Comparison of ENCODE assay signal across 7 mouse cellular contexts in the genomic region with DNA sequence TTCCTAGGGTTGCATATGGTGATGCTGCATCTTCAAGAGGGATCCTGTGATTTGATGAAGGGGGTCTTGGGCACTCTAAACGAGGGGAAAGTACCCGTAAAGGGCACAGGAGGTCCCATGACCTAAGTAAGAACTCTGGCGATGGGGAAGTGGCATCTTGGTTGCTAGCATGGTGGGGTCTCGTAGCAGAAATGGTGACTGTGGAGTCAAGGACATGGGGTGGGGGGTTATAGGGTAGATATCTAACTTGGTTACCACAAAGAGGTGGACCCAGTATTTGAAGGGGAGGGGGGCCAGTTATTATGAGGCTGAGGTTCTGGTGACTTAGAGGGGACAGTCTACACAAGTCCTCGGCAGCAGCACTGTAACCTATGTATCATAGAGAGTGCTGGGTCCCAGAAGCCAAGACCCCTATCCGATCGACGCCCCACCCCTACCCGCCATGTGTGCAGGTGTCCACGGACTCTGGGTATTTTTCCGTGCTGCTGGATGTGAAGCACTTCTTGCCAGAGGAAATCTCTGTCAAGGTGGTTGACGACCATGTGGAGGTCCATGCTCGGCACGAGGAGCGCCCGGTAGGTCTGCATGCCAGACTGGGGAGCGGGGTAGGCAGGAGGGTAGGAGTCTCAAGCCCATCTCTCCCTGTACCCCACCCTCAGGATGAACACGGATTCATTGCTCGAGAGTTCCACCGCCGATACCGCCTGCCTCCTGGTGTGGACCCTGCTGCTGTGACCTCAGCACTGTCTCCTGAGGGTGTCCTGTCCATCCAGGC. TPM values are rescaled to one million over a fixed set of nuclear protein-coding genes. Genes with fewer than 3 reads are reported as not detected.
DNase-seq lines count a peak whose midpoint lies in the region; ATAC-seq and TF ChIP-seq lines count a peak whose summit lies in the region.

No protein-coding gene starts in this region.

- H3K36me3 ChIP-seq in megakaryocyte, embryonic 14.5 days (replicated peaks; ENCODE audit: low read length) = peaks cover 57% of the 10 kb centered on the region
- H3K36me3 ChIP-seq in forebrain, postnatal 0 days (ENCODE audit: insufficient read depth) = peaks cover 32% of the 10 kb centered on the region
- peaks cover 21% of the 10 kb centered on the region for H3K36me3 ChIP-seq in liver, embryonic 11.5 days (ENCODE audit: control insufficient read depth, insufficient read depth, low read length)

- peaks cover 67% of the 10 kb centered on the region for H3K4me1 ChIP-seq in megakaryocyte, embryonic 14.5 days
- peaks cover 19% of the 10 kb centered on the region; the same call in 1 of the 2 replicates for H3K4me1 ChIP-seq in forebrain, postnatal 0 days (ENCODE audit: insufficient read depth)
- peaks cover 21% of the 10 kb centered on the region for H3K4me1 ChIP-seq in liver, embryonic 11.5 days (replicated peaks; ENCODE audit: control insufficient read depth, insufficient read depth, low read length)

- H3K9ac ChIP-seq in forebrain, postnatal 0 days = peak overlapping the region; percentile 44; the same call in 1 of the 2 replicates
- H3K9ac ChIP-seq in liver, embryonic 11.5 days (ENCODE audit: low read depth, low read length) = peak overlapping the region; percentile 82

- no peak overlapping the region for H3K27ac ChIP-seq in forebrain, postnatal 0 days (ENCODE audit: low read depth, low read length)
- H3K27ac ChIP-seq in liver, embryonic 11.5 days (ENCODE audit: low read depth, low read length) = no peak overlapping the region

- H3K9me3 ChIP-seq in megakaryocyte, embryonic 14.5 days = no peaks in the 10 kb centered on the region
- no peaks in the 10 kb centered on the region for H3K9me3 ChIP-seq in forebrain, postnatal 0 days (ENCODE audit: low read length)
- no peaks in the 10 kb centered on the region for H3K9me3 ChIP-seq in liver, embryonic 11.5 days (ENCODE audit: control insufficient read depth, low read length)

- H3K4me3 ChIP-seq in megakaryocyte, embryonic 14.5 days (replicated peaks) = peak overlapping the region; percentile 94
- no peak overlapping the region for H3K4me3 ChIP-seq in forebrain, postnatal 0 days (ENCODE audit: low read depth, low read length)
- H3K4me3 ChIP-seq in liver, embryonic 11.5 days (ENCODE audit: low read depth, low read length) = peak overlapping the region; percentile 67

- no peaks in the 10 kb centered on the region for H3K27me3 ChIP-seq in megakaryocyte, embryonic 14.5 days (replicated peaks)
- H3K27me3 ChIP-seq in forebrain, postnatal 0 days (ENCODE audit: insufficient read depth, low read length) = no peaks in the 10 kb centered on the region
- no peaks in the 10 kb centered on the region for H3K27me3 ChIP-seq in liver, embryonic 11.5 days (replicated peaks; ENCODE audit: control insufficient read depth, insufficient read depth, low read length)

- peak overlapping the region; percentile 75 for H3K4me2 ChIP-seq in forebrain, postnatal 0 days (ENCODE audit: low read depth)
- peak overlapping the region; percentile 98 for H3K4me2 ChIP-seq in liver, embryonic 11.5 days

- ATAC-seq in megakaryocyte, adult 5-6 weeks (ENCODE audit: poor library complexity, severe bottlenecking) = no peak
- ATAC-seq in forebrain, postnatal 0 days = no peak
- no peak for ATAC-seq in liver, embryonic 11.5 days (replicated peaks; ENCODE audit: low FRiP score)

- no peak for DNase-seq in forebrain, postnatal 0 days
- no peak for DNase-seq in liver, embryonic 11.5 days (ENCODE audit: low spot score)
- no peak for DNase-seq in right cerebral cortex, adult 2 months (ENCODE audit: low spot score in 2 of 2)
- no peak for DNase-seq in MN1 (ENCODE audit: low spot score)
- no peak for DNase-seq in retina, postnatal 1 day

- TF ChIP-seq CTCF in forebrain, postnatal 0 days (IDR thresholded peaks at IDR 0.05; ENCODE audit: low read depth) = no peak

- 87% methylated on average over 22 of the region's 22 CpGs for WGBS in forebrain, postnatal 0 days
- WGBS in liver, embryonic 11.5 days = 84% methylated on average over 22 of the region's 22 CpGs

RNA-seq across cellular contexts. Expression of gene Proser3, which starts 1.9 kb away (rescaled TPM):
- polyA plus RNA-seq in megakaryocyte, embryonic 14.5 days (2012; ENCODE audit: insufficient read depth, low replicate concordance) = 11.6 and 51.8 TPM in 2 replicates
- 3.6 and 6.6 TPM in 2 replicates for total RNA-seq in megakaryocyte, adult 5-6 weeks (2015)
- 2.4 and 2.6 TPM in 2 replicates for total RNA-seq in megakaryocyte, adult 5-6 weeks (2017)
- total RNA-seq in forebrain, postnatal 0 days (2014; rRNA removed) = 9.0 and 14.8 TPM in 2 replicates
- polyA plus RNA-seq in forebrain, postnatal 0 days (2015; fragmentation: Nextera tagmentation; extraction: Ambion mirVana) = 2.2 and 3.8 TPM in 2 replicates
- 10.7 and 13.0 TPM in 2 replicates for polyA plus RNA-seq in liver, embryonic 11.5 days (2014; fragmentation: Nextera tagmentation; extraction: Ambion mirVana)

RNA-seq across cellular contexts. Expression of gene Hspb6, which starts 2.0 kb away (rescaled TPM):
- 6.0 and 17.2 TPM in 2 replicates for polyA plus RNA-seq in megakaryocyte, embryonic 14.5 days (2012; ENCODE audit: insufficient read depth, low replicate concordance)
- total RNA-seq in megakaryocyte, adult 5-6 weeks (2015) = 10.7 and 11.0 TPM in 2 replicates
- 3.8 and 5.2 TPM in 2 replicates for total RNA-seq in megakaryocyte, adult 5-6 weeks (2017)
- 2.9 and 4.1 TPM in 2 replicates for total RNA-seq in forebrain, postnatal 0 days (2014; rRNA removed)
- 12.7 and 14.0 TPM in 2 replicates for polyA plus RNA-seq in forebrain, postnatal 0 days (2015; fragmentation: Nextera tagmentation; extraction: Ambion mirVana)
- 3.9 and 5.4 TPM in 2 replicates for polyA plus RNA-seq in liver, embryonic 11.5 days (2014; fragmentation: Nextera tagmentation; extraction: Ambion mirVana)

RNA-seq across cellular contexts. Expression of gene Lin37, which starts 5.6 kb away (rescaled TPM):
- 49.3 and 62.3 TPM in 2 replicates for polyA plus RNA-seq in megakaryocyte, embryonic 14.5 days (2012; ENCODE audit: insufficient read depth, low replicate concordance)
- total RNA-seq in megakaryocyte, adult 5-6 weeks (2015) = 54.7 and 64.1 TPM in 2 replicates
- 13.0 and 22.4 TPM in 2 replicates for total RNA-seq in megakaryocyte, adult 5-6 weeks (2017)
- total RNA-seq in forebrain, postnatal 0 days (2014; rRNA removed) = 16.0 and 19.2 TPM in 2 replicates
- polyA plus RNA-seq in forebrain, postnatal 0 days (2015; fragmentation: Nextera tagmentation; extraction: Ambion mirVana) = 49.5 and 53.0 TPM in 2 replicates
- 38.7 and 41.0 TPM in 2 replicates for polyA plus RNA-seq in liver, embryonic 11.5 days (2014; fragmentation: Nextera tagmentation; extraction: Ambion mirVana)

RNA-seq across cellular contexts. Expression of gene U2af1l4, which starts 9.1 kb away (rescaled TPM):
- polyA plus RNA-seq in megakaryocyte, embryonic 14.5 days (2012; ENCODE audit: insufficient read depth, low replicate concordance) = 52.8 and 64.1 TPM in 2 replicates
- total RNA-seq in megakaryocyte, adult 5-6 weeks (2015) = 15.2 and 19.6 TPM in 2 replicates
- 63.3 and 69.7 TPM in 2 replicates for total RNA-seq in megakaryocyte, adult 5-6 weeks (2017)
- total RNA-seq in forebrain, postnatal 0 days (2014; rRNA removed) = 48.8 and 74.3 TPM in 2 replicates
- 117 and 129 TPM in 2 replicates for polyA plus RNA-seq in forebrain, postnatal 0 days (2015; fragmentation: Nextera tagmentation; extraction: Ambion mirVana)
- polyA plus RNA-seq in liver, embryonic 11.5 days (2014; fragmentation: Nextera tagmentation; extraction: Ambion mirVana) = 71.0 and 73.1 TPM in 2 replicates

RNA-seq across cellular contexts. Expression of gene Gm49396, which starts 9.1 kb away (rescaled TPM):
- 0.70 TPM in 1 of 2 replicates, not detected in the other for polyA plus RNA-seq in megakaryocyte, embryonic 14.5 days (2012; ENCODE audit: insufficient read depth, low replicate concordance)
- total RNA-seq in megakaryocyte, adult 5-6 weeks (2015) = 1.0 and 2.1 TPM in 2 replicates
- 3.6 and 3.8 TPM in 2 replicates for total RNA-seq in megakaryocyte, adult 5-6 weeks (2017)
- 5.5 and 9.9 TPM in 2 replicates for total RNA-seq in forebrain, postnatal 0 days (2014; rRNA removed)
- polyA plus RNA-seq in forebrain, postnatal 0 days (2015; fragmentation: Nextera tagmentation; extraction: Ambion mirVana) = 3.4 and 5.3 TPM in 2 replicates
- polyA plus RNA-seq in liver, embryonic 11.5 days (2014; fragmentation: Nextera tagmentation; extraction: Ambion mirVana) = 6.8 and 8.0 TPM in 2 replicates
